In the genomic region with DNA sequence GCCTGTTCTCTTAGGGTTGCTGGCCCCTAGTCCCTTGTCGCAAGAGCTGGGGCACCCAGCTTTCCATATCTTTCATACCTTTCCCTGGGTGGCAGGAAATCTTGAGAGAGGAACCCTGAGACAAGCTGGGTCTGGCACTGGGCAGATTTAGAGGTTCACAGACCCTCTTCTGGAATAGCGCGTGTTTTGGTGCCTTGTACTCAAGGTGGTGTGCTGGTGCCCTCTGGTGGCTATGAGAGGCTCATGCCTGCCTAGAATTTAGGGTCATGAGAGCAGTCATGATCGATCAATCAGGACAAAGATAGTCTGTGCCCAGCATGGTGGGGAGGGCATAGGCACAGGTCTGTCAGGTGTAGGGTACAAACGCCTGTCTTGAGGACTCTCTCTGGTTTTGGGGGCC, we compare ENCODE assay signal across 8 mouse cellular contexts. TPM values are rescaled to one million over a fixed set of nuclear protein-coding genes. Genes with fewer than 3 reads are reported as not detected.
DNase-seq lines count a peak whose midpoint lies in the region; ATAC-seq and TF ChIP-seq lines count a peak whose summit lies in the region.

No protein-coding gene starts in this region.

- no peaks in the 10 kb centered on the region for H3K36me3 ChIP-seq in forebrain, embryonic 15.5 days
- H3K36me3 ChIP-seq in intestine, embryonic 16.5 days (ENCODE audit: control insufficient read depth, insufficient read depth, low read length): no peaks in the 10 kb centered on the region
- no peaks in the 10 kb centered on the region for H3K36me3 ChIP-seq in midbrain, embryonic 15.5 days (replicated peaks)
- H3K36me3 ChIP-seq in stomach, postnatal 0 days (ENCODE audit: control insufficient read depth, insufficient read depth, low read length): no peaks in the 10 kb centered on the region

- H3K27me3 ChIP-seq in cerebellum, adult 2 months (ENCODE audit: control insufficient read depth, insufficient read depth, low read length): no peaks in the 10 kb centered on the region
- H3K27me3 ChIP-seq in forebrain, embryonic 15.5 days: no peaks in the 10 kb centered on the region
- H3K27me3 ChIP-seq in intestine, embryonic 16.5 days (replicated peaks; ENCODE audit: control insufficient read depth, insufficient read depth, low read length): no peaks in the 10 kb centered on the region
- no peaks in the 10 kb centered on the region for H3K27me3 ChIP-seq in midbrain, embryonic 15.5 days (replicated peaks)
- H3K27me3 ChIP-seq in stomach, postnatal 0 days (ENCODE audit: control insufficient read depth, insufficient read depth, low read length): no peaks in the 10 kb centered on the region

- no peak overlapping the region for H3K4me2 ChIP-seq in forebrain, embryonic 15.5 days (replicated peaks)
- H3K4me2 ChIP-seq in intestine, embryonic 16.5 days (ENCODE audit: low read depth, low read length): no peak overlapping the region
- no peak overlapping the region for H3K4me2 ChIP-seq in midbrain, embryonic 15.5 days
- H3K4me2 ChIP-seq in stomach, postnatal 0 days (replicated peaks; ENCODE audit: low read depth): no peak overlapping the region

- no peak overlapping the region for H3K9ac ChIP-seq in forebrain, embryonic 15.5 days (replicated peaks)
- H3K9ac ChIP-seq in intestine, embryonic 16.5 days (ENCODE audit: low read depth, low read length): no peak overlapping the region
- H3K9ac ChIP-seq in midbrain, embryonic 15.5 days: no peak overlapping the region
- no peak overlapping the region for H3K9ac ChIP-seq in stomach, postnatal 0 days (ENCODE audit: low read length)

- ATAC-seq in forebrain, embryonic 15.5 days (replicated peaks): peak; percentile 68
- ATAC-seq in intestine, embryonic 16.5 days: peak; percentile 34; the same call in 1 of the 2 replicates
- peak; percentile 67; the same call in 1 of the 2 replicates for ATAC-seq in midbrain, embryonic 15.5 days (replicated peaks)
- peak; percentile 48; the same call in 1 of the 2 replicates for ATAC-seq in stomach, postnatal 0 days (ENCODE audit: low FRiP score, low TSS enrichment)

- 17% methylated on average over 5 of the region's 5 CpGs for WGBS in cerebellum, adult 2 months
- WGBS in forebrain, embryonic 15.5 days: 10% methylated on average over 5 of the region's 5 CpGs
- WGBS in intestine, embryonic 16.5 days: 14% methylated on average over 5 of the region's 5 CpGs
- WGBS in midbrain, embryonic 15.5 days: 20% methylated on average over 5 of the region's 5 CpGs
- WGBS in stomach, postnatal 0 days: 15% methylated on average over 5 of the region's 5 CpGs

- TF ChIP-seq POLR2A in cerebellum, adult 2 months (IDR thresholded peaks at IDR 0.05; ENCODE audit: borderline replicate concordance, insufficient read depth, low read length): no peak

- no peaks in the 10 kb centered on the region for H3K9me3 ChIP-seq in forebrain, embryonic 15.5 days
- no peaks in the 10 kb centered on the region for H3K9me3 ChIP-seq in intestine, embryonic 16.5 days (ENCODE audit: control insufficient read depth, low read length)
- H3K9me3 ChIP-seq in midbrain, embryonic 15.5 days: no peaks in the 10 kb centered on the region
- H3K9me3 ChIP-seq in stomach, postnatal 0 days (ENCODE audit: control insufficient read depth, low read length): no peaks in the 10 kb centered on the region

- no peak overlapping the region for H3K4me3 ChIP-seq in cerebellum, adult 2 months (replicated peaks; ENCODE audit: insufficient read depth, low read depth, low read length)
- H3K4me3 ChIP-seq in forebrain, embryonic 15.5 days: no peak overlapping the region
- no peak overlapping the region for H3K4me3 ChIP-seq in intestine, embryonic 16.5 days (ENCODE audit: low read length)
- no peak overlapping the region for H3K4me3 ChIP-seq in midbrain, embryonic 15.5 days
- H3K4me3 ChIP-seq in stomach, postnatal 0 days (ENCODE audit: low read depth, low read length): no peak overlapping the region

- no peak overlapping the region for H3K27ac ChIP-seq in cerebellum, adult 2 months (ENCODE audit: insufficient read depth, low read length)
- no peak overlapping the region for H3K27ac ChIP-seq in forebrain, embryonic 15.5 days (replicated peaks)
- no peak overlapping the region for H3K27ac ChIP-seq in intestine, embryonic 16.5 days (ENCODE audit: low read length)
- no peak overlapping the region for H3K27ac ChIP-seq in midbrain, embryonic 15.5 days
- no peak overlapping the region for H3K27ac ChIP-seq in stomach, postnatal 0 days (replicated peaks)

- intact Hi-C loops in left cerebral cortex, postnatal 36 days (cut with DNase I): loop anchor here (1.0 to 5.0 kb wide), 2 partner anchors 44 to 140 kb away; no protein-coding TSS in a partner anchor

- no peak for TF ChIP-seq EP300 in stomach, postnatal 0 days (optimal IDR thresholded peaks at IDR 0.05)

- TF ChIP-seq CTCF in cerebellum, adult 2 months (IDR thresholded peaks at IDR 0.05; ENCODE audit: borderline replicate concordance, insufficient read depth, low read depth, low read length): peak; percentile 99
- TF ChIP-seq CTCF in stomach, postnatal 0 days (IDR thresholded peaks at IDR 0.05; ENCODE audit: low read depth): peak; percentile 99

- DNase-seq in urinary bladder, adult 2 months (ENCODE audit: low spot score): peak; percentile 48
- DNase-seq in urinary bladder, postnatal 10 days (ENCODE audit: low spot score): no peak
- peak; percentile 49 to 75 for DNase-seq in cerebellum, adult 2 months
- DNase-seq in left cerebral cortex, postnatal 36 days (ENCODE audit: low spot score in 2 of 2): peak; percentile 19 to 43
- peak; percentile 67 for DNase-seq in stomach, postnatal 0 days (ENCODE audit: low spot score)

- H3K4me1 ChIP-seq in cerebellum, adult 2 months (ENCODE audit: control insufficient read depth, insufficient read depth, low read length): peaks cover 31% of the 10 kb centered on the region
- no peaks in the 10 kb centered on the region for H3K4me1 ChIP-seq in forebrain, embryonic 15.5 days
- peaks cover 18% of the 10 kb centered on the region for H3K4me1 ChIP-seq in intestine, embryonic 16.5 days (ENCODE audit: control insufficient read depth, insufficient read depth, low read length)
- H3K4me1 ChIP-seq in midbrain, embryonic 15.5 days: 0 out of 2 replicates have a peak, but pooled peaks cover 3% of the 10 kb centered on the region
- H3K4me1 ChIP-seq in stomach, postnatal 0 days (replicated peaks; ENCODE audit: control insufficient read depth, insufficient read depth): no peaks in the 10 kb centered on the region

RNA-seq across cellular contexts. Expression of a gene that starts 36.7 kb away (rescaled TPM):
- 7.6 and 11.1 TPM in 2 replicates for polyA plus RNA-seq in urinary bladder, adult 2 months (2012; rRNA removed)
- 2.6 and 2.9 TPM in 2 replicates for polyA plus RNA-seq in cerebellum, adult 2 months (2012; rRNA removed)
- 6.4 TPM in 2 replicates for polyA plus RNA-seq in forebrain, embryonic 15.5 days (2015; fragmentation: Nextera tagmentation; extraction: Ambion mirVana)
- polyA plus RNA-seq in intestine, embryonic 16.5 days (2015; fragmentation: Nextera tagmentation; extraction: Ambion mirVana): 10.3 and 12.0 TPM in 2 replicates
- 1 to 10 TPM; 3.4 to 3.9 TPM for total RNA-seq in left cerebral cortex, postnatal 36 days (2021)
- polyA plus RNA-seq in midbrain, embryonic 15.5 days (2015; fragmentation: Nextera tagmentation; extraction: Ambion mirVana): 9.4 and 9.5 TPM in 2 replicates
- polyA plus RNA-seq in stomach, postnatal 0 days (2015; fragmentation: Nextera tagmentation; extraction: Ambion mirVana): 10.2 and 10.8 TPM in 2 replicates

RNA-seq across cellular contexts. Expression of a gene that starts 46.8 kb away (rescaled TPM):
- 164 and 166 TPM in 2 replicates for polyA plus RNA-seq in urinary bladder, adult 2 months (2012; rRNA removed)
- polyA plus RNA-seq in cerebellum, adult 2 months (2012; rRNA removed): 261 and 272 TPM in 2 replicates
- polyA plus RNA-seq in forebrain, embryonic 15.5 days (2015; fragmentation: Nextera tagmentation; extraction: Ambion mirVana): 164 and 171 TPM in 2 replicates
- polyA plus RNA-seq in intestine, embryonic 16.5 days (2015; fragmentation: Nextera tagmentation; extraction: Ambion mirVana): 87.9 and 93.9 TPM in 2 replicates
- 100 to 1,000 TPM; 156 to 182 TPM for total RNA-seq in left cerebral cortex, postnatal 36 days (2021)
- 206 and 225 TPM in 2 replicates for polyA plus RNA-seq in midbrain, embryonic 15.5 days (2015; fragmentation: Nextera tagmentation; extraction: Ambion mirVana)
- 165 and 170 TPM in 2 replicates for polyA plus RNA-seq in stomach, postnatal 0 days (2015; fragmentation: Nextera tagmentation; extraction: Ambion mirVana)
